Mouse (Mus musculus) ovary, adult 18-20 months (tissue): ENCODE results near the gene Abca14.
A peak's percentile ranks its signal among the peaks of the same experiment; 100 is the strongest.

Experiments used
- DNase-seq: peaks from one replicate; pipeline ENCODE4 v3.0.0; 2022; ENCODE audit warnings: low spot score, mixed read lengths

The Abca14 gene

DNA sequence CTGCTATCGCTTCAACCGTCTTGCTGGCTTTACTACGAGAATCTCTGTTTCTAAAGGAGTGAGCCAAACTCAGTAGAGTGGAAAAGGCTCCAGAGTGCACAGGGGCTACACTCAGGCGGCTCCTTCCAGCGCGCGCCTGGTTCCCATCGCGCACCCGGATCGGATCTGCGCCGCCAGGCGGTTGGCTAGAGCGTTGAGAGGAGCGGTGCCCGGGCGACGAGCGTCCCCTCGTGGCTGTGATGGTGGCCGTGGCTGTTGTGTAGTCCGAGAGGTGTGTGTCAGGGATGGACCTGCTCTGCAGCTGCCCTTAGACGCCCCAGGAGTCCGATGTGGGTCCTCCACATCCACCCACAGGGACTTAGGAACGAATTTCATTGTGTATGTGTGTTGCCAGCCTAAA lies at the start of gene Abca14:
Gene Abca14 (plus strand): TSS at position 173 of the 400 bp plus-strand sequence.
- peak; percentile 52 for DNase-seq

DNA sequence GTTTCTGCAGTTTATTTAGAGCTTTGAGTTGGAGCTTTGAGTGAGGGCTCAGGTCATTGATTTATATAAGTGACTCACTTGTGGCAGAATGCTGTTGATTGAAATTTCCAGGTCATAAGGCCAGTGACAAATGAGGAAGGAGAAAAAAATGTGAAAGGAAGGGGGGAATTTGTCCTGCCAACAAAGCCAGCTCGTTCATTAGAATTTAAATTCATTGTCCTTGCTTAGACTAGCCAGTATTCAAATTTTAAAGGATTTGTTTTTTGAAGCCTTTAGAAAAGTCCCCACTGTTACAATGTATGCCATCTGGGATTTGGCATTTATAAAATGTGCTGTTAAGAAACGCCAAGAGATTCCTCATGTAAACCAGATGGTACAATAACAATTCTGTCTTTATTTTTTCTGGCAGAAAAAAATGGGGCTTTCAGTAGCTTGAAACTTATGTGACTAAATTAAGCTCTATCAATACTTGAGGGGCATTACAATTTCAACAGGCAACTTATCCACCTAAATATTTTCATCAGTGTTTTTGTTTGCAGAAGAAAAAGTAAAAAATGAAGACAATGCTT lies 46.8 kb upstream of the Abca14 start:
- no peak for DNase-seq

DNA sequence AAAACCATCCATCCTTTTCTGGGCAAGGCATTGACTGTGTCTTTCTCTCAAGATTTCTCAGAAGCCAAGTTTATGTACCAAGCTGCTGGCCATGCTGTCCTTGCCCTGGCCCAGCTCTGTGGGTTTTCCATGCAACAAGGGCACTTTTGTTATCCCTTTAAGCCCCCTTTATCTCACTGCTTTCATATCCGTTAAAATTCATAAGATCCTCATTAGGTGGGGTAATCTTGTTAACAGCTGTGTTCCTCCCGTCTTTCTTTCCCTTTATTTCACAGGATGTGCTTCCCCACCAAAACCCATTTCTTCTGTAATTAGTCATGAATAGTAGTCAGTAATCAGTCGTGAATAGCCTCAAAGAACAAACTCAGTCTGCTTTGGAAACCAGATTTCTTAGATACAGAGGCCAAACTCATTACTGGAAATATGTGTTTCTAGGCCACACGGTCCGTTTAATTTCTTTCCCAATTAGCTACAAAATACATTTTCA lies 46.1 kb upstream of the Abca14 start:
- DNase-seq, result no peak

DNA sequence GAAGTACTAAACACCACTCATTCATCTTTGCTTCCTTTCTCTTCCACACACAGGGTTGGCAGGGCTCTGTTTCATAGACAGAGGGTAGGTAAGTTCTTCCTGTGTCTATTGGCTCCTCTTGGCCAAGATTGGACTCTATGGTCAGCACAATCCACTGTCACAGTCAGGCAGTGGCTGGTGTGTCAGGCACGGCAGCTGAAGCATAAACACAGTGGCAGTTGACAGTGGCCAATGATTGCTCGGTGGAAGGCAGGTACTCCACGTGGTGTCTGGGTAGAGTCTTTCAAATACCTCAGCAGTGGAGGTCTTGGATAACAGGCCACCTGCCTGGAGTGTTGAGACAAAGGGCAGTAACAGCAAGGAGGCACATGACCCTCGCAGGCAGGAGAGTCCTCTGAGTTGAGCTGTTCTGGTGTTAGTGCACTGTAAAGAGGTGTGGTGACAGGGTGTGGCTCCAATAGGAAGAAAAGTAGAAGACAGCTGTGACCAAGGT lies 45.6 kb upstream of the Abca14 start:
- DNase-seq, result no peak

DNA sequence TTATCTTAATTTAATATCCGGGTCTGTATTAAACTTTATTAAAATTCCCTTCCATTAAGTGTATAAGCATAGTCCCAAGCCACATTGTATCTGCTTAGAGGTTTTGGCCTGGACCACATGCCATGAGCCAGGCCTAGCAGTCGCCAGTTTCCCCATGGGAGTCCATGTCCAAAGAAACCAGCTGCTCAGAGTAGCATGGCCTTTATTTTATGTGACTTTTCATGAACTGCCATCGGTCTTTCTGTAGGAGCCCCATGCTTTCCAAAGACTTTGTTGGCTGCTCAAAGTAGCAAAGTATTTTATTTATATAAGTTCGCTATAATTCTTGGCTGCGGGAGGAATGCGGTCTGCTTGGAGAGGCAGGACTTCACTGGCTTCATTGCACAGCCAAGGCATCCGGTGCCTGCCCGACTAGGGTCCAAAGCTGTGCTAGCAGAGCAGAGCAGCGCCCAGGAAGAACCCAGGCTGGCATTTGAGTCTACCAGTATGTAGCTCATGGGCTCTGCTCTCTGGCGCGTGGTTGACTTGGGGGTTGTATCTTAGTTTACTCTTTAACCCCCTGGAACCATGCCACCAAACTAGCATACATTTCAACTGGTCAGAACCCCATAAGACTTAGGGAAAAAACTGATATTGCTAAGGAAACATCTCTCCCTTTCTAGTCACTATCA lies 40.0 kb upstream of the Abca14 start:
- DNase-seq, result no peak

DNA sequence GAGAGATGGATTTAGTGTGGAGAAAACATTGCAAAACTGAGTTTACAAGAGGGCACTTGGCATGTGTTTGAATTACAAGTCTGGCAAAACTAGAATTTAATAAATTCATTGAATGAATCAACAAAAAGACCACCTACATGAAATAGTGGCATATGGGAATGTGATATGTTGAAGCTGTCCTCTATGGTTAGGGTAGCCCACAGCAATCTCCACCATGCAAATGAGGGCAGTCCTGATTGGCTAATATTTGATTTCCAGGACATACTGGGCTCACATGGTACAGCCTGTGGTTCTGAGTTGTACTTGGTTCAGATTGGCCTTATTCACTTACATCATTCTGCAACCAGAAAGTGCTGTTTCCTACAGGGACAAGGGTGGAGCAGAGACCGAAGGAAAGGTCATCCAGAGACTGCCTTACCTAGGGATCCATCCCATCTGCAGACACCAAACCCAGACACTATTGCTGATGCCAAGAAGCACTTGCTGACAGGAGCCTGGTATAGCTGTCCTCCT lies 31.5 kb upstream of the Abca14 start:
- no peak for DNase-seq

DNA sequence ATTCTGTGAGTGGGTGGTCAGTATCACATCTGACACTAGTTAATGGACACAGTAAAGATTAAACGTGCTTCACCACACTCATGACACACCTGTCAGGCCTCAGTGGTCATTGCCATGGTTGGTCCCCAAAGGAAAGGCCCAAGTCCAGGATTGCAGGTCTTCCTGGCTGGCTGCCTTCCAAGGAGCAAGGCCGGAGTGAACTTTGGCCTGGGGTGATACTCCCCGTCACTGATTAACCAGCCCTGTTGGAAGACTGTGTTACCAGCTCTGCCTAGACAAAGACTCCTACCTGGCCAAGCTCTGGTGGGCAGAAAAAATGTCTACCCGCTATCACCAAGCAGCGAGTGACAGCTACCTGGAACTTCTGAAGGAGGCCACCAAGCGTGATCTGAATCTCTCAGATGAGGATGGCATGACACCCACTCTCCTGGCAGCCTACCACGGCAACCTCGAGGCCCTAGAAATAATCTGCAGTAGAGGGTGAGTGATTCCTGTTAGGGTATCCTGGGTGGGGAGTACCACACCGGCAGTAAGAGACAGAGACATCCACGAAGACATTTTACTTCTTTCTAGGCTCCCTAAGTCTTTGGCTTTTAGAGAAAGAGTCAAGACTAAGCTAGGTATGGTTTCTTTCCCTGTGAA lies 30.0 kb upstream of the Abca14 start, which contains the start of gene Anks4b:
Gene Anks4b (plus strand): TSS at position 256 of the 642 bp plus-strand sequence.
- DNase-seq, result no peak

DNA sequence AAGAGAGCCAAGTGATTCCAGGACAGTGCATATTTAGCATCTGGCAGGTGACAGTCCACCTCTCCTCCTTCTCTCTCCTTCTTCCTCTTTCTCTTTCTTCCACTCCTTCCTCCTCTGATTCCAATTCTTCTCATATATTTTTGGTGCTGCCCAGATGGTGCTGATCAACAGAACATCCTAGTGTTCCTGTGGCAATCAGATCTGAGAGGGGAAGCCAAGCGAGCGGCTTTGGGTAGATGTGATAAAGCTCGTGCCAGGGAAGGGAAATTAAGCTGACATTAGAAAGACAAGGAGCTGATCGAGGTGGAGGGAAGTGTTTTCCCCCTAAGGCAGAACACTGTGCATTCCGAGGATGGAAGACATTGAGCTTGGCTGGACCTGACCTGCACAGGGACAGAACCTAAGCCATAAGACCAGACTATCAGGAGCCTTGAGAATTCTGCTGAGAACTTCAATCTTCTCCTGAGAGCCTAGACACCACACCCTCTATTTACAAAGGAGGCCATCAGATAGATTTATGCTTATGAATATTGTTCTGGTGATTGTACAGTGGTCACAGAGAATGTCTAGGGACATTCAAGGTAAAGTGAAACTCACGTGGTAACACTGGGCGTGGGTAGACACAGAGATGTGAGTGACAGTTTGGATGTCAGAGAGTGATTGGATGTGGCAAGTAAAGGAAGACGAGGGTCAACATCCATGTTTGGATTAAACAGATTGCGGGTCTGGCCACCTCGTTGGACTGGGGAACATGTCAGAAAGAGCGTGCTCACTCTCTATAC lies 28.8 kb upstream of the Abca14 start:
- DNase-seq, result no peak

DNA sequence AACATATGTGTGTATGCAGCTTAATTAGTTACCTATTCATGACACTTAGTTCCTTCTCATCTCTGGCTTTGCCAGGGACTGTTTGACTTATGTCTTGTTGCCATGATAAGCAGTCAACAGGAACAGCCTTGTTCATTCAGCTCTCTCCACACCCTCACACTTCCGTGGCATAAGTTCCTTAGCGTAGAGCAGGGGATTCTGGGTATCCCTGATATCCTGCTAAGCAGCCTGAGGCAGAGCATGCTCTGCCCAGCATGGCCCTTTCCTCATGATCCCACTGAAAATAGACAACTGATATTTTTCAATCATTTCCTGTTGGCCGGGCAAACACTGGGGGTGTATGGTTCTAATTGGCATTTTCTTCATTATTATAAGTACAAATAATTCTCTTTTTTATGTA lies 26.1 kb upstream of the Abca14 start:
- DNase-seq, result no peak

DNA sequence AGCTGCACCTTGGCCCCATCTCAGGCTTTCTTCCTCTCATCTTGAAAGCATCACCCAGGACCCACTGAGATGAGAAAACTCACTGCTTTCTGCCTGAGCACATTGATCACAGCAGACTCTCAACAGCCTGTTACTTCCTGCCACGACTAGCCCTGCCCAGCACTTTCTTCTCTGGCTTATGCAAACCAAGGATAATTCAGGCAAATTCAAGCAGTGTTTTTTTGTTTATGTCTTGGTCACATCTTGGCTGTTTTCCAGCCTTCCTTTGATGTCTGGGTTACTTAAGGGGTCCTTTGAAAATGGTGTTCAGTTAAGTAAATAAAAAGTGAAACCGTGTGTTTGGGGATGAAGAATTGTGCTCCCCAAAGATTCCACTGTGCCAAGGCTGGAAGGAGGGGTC lies 24.8 kb upstream of the Abca14 start:
- DNase-seq, result no peak

DNA sequence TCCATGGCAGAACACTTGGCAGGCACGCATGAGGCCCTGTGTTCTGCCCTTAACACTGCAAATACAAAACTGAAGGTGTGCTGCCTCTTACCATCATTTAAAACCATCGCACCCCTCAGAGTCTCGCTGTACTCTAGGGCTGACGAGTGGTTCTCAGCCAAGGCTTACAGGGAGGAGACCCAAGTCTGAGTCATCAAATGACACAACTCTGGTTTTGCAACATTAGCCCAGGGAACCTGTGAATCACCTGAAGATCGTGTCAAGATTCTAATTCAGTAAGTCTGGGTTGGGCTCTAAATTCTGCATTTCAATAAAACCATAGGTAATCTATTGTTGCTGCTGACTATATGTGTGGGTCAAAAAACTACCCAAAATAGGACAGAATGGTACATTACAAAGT lies 23.2 kb upstream of the Abca14 start:
- no peak for DNase-seq

DNA sequence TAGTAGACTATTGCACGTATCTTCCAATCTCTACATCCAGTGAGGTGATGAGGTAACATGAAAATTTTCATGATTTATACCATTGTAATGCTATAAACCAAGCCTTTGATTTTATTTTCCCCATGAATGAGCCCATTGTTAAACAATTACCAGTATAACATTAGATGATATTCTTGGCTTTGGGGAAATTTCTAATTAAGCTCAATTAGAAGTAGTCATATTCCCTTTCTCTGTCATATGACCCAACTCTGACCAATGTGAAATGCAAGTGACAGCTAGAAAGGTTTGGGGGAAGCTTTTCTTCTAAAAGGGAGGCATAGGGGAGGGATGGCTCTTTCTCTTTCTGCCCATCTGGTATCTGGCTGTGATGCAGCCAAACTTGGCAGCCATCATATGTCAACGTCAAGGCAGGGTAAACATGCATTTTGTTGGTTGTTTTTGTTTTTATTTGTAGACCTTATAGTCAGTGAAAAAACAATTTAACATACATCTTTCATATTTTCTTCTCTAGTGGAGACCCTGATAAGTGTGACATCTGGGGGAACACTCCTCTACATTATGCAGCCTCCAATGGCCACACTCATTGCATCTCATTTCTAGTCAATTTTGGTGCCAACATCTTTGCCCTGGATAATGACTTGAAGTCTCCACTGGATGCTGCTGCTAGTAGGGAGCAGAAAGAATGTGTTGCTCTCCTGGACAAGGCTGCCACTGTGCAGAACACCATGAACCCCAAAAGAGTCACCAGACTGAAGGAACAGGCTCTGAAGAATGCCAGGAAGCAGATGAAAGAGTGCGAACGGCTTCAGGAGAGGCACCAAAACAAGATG lies 22.1 kb upstream of the Abca14 start:
- DNase-seq, result no peak

DNA sequence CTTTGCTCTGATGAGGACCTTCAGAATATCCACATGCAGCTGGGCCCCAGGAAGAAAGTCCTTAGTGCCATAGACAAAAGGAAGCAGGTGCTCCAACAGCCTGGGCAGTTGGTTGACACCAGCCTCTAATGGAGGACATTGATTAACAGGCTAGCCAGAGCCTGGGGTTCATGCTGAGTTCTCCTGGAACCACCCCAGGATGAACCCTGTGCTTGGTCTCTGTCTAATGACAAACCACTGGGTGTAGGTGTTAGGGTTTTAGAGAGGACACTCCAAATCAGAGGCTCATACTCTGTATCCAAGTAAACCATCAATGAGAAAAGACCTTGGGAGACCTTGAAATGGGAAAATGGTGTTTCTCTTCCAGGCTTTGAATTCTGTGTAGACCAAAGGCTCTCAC lies 20.9 kb upstream of the Abca14 start:
- no peak for DNase-seq

DNA sequence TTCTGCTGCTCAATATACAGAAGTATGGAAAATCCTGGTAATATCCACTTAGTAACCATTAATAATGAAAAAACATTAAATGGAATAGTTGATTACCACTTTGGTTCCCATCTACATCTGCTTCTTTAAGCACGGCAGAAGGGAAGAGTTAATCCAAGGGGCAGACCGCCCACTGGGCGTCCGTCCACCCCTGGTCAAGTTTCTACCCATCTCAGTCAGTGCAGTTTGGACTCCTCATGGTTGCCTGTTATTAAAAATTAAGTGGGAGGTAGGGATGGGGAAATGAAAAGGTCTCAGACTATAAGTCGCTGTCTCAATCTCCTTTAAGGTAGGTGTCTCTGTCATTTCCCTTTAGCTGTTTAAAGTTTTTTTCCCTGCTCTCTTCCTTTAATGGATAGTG lies 14.8 kb upstream of the Abca14 start:
- DNase-seq, result no peak

DNA sequence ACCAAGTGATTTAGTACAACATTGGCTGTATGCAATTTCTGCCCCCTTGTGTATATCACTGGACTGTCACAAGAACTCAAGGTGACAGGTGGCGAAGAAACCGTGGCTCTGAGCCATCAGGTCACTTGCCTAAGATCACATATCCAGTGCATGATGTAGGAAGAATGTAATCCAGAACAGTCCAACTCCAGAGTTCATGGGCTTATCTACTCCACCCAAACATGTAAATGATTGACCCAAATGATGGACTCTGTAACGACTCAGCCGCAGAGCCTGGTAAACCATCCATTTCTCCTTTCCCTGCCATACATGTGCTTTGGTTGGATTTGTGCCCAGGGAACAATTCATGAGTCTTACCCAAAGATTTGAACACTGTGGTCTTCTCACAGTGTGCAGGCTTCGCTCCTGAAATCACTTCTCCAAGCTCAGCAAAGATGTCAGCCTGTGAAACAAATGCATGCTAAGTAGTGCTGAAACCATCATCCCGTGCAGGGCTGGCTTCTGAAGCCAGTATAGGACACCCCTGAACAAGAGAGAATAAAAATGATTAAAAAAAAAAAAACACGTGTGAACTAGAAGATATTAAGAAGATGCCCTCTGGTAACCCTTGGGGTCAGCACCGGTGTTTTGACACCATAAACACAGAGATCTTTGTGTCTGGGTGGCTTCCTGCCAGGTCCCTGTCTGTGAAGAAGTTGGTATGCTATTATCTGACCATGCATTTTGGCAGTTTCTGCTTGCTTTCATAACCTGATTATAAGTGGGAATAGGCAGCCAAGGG lies 14.2 kb upstream of the Abca14 start:
- DNase-seq, result no peak

DNA sequence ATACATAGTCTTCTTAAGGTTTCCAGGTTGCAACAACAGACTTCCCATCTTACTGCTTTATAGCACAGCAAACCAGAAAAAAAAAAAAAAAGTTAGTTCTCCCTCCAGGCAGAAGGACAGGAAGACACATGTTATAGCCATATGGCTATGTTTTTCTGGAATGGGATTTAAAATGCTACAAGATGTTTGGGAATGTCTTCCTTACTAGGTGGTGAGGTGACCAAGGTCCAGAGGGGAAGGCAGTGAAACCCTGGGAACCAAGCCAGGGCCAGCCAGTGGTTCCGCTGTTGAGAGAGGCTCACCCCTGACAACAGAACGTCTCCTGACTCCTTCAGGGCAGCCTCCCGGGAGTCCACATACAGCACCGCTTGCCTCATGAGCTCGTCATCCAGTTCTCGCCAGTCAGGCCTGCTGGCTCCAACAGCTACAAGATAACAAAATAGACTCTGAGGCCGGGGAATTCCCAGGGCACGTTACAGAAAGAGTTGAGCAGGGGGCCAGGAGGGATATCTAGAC lies 13.6 kb upstream of the Abca14 start:
- no peak for DNase-seq

DNA sequence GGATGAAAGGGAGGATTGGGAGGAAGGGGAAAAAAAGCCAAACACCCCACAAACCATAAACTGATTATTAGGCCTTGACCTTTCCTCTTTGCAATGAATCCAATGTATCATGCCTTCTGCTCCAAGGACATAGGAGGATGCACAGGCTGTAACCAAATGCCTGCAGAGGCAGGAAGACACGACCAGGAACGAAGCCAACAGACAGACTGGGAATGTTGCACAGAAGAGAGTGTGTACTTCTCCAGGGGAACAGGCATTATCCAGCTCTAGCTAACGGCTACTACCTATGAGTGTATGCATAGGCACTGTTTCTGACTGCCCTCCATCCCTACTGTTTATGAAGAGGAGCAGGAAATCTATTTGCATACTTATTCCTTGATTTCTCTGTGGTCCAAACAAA lies 11.6 kb upstream of the Abca14 start:
- DNase-seq, result no peak

DNA sequence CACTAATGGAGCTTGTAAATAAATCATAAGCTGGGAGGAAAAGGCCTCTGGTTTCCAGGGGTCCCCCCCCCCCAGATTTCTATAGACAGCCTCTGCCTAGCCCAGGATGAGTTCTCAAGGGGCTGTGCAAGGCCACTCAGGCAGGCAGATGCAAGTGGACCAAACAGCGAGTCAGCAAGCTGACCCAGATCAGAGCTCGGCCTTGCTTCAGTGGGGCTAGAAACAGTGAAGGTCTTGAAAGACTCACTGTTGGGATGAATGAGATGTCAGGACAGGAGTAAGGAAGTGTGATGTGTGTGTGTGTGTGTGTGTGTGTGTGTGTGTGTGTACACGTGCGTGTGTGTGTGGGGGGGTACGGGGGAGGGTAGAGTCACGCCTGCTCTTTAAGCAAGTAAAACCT lies 10.9 kb upstream of the Abca14 start:
- no peak for DNase-seq

DNA sequence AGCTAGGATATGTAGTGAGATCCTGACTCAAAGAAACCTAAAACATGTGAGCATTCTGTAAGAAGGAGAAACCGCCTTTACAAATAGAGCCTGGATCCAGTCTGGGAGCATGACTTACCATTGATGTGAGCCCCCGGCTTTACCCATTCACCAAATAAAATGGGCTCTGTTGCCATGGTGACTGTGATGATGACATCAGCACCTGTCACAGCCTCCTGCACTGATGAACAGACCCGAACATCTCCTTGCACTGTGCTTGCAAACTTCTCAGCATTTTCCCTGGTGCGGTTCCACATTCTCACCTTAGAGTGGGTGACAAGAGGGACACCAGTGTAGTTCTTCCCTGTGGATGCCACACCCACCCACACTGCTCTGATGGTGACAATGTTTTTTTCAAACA lies 8.6 kb upstream of the Abca14 start:
- DNase-seq, result no peak

DNA sequence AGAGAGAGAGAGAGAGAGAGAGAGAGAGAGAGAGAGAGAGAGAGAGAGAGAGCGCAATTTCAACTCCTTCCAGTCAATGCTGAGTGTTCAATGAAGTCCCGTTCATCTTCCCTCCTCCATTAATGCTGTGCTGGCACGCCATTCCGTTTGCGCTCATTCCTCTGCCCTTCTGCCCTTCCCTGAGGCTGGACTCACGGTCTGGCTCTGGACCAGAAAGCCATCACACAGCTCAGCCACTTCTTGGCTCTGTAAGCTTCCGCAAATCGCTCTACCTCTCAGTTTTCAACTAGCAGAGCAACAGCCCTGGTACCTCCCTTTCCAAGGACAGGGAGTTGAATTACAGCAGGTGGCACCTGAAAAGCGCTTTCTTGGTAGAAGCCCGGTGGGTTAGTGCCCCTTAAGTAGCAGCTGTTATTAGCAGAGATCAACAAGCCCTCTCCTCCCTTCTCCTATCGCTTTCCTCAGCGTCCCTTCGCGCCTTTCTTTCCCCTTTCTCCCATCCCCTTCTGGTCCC lies 2.5 kb upstream of the Abca14 start:
- DNase-seq, result no peak
